Mouse (Mus musculus): ENCODE data around the gene Scaf11. TPM values are rescaled to one million over a fixed set of nuclear protein-coding genes. Genes with fewer than 3 reads are reported as not detected.
"Not testable (repeated sequence)": the region's sequence is repeated elsewhere in the genome, so short reads cannot be mapped to it uniquely, and the experiment has no call there.

Gene Scaf11
- total RNA-seq, 2 experiments from 2014 or later = 43.9 to 49.4 TPM

DNA sequence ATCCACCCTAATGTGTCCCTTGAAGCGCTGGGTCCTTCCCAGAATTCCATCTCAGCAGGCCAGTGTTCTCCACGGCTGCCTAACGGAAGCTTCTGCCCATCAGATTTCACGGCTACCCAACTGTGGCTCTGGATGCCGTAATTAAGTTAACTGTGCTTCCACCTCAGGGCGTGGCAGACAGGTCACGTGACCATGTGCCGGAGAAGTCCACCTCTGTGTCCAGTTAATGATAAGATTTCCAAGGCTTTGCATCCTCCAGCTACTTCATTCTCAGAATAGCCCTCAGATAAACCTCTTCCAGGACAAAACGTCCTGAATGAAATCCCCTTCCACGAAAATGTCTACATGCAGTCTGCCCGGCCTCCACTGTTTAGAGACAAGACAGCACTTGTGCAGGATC lies 4.4 kb upstream of the Scaf11 start:
- DNase-seq = peak in 1 of 2 experiments; percentile 35

DNA sequence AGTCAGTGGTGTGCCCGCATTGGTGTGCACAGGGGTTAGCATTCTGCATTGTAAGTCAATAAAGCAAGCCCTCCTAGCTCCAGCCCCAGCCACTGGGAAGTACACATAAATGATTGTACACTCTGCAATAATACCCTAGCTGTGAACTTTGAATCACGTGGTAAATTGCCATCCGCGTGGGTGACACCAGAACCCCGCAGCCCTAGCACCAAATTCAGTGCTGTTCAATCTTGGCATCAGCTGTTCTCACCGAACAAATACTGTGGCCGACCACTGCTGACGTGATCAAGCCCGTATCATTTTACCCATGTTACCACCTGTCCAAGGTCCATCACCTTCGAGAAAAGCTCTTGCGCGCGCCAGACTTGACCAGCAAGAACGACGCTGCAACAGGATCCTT lies 3.2 kb upstream of the Scaf11 start:
- no peak for DNase-seq

DNA sequence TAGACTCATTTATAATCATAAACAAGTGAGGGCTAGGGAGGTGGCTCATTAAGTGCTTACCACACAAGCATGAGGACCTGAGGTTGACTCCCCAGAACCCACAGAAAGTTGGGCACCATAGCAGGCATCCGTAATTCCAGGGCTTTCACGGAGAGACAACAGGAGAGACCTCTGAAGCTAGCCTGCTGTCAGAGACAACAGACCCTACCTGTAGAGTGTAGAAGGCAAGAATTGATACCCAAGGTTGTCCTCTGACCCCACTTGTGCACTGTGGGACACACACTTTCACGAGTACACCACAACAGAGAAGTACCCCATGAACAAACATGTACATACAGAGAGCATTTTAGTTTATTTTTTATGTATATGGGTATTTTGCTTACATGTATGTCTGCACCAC lies 2.0 kb upstream of the Scaf11 start:
- DNase-seq = no peak

DNA sequence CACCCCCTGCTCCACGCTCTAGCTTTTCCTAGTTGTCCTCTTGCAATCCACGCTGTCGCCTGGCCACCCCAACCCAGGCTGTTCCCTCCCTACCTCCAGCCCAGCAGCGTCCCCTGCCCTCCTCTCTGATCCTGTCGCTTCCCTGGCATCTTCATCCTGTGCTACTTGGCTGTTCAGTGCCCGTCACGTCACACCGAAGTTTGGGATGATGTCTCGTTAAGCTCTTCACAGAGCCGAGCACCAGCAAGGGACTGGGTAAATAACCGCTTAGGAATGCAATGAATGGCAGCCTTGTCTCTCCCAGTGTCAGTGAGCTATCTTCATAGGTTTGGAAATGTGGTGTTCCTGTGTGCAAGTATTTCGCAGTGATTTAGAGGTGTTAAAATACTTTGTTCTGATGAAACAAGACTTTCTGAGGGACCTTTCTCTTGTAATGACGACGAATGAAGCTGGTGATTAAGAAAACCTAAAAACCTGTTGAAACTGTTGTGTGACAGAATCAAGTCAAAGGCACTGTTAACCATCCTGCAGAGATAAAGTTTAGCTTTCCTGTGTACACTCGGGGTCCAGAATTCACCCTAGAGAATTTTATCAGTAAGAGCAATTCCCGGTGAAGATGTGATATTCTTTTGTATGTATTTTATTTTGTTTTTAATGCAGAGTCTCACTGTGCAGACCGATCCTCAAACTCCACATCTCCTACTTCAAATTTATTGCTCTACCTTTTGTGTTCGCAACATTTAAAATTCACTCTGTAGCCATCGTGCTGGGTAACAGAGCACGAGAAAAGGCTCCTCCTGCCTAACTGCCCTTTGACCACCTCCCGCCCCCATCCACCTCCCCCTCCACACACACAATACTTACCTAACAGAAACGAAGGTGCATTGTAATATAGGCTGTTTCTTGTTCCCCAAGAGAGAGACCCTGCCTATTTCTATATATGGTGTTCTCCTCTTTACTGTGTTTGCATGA lies 1.2 kb upstream of the Scaf11 start:
- no peak for DNase-seq

DNA sequence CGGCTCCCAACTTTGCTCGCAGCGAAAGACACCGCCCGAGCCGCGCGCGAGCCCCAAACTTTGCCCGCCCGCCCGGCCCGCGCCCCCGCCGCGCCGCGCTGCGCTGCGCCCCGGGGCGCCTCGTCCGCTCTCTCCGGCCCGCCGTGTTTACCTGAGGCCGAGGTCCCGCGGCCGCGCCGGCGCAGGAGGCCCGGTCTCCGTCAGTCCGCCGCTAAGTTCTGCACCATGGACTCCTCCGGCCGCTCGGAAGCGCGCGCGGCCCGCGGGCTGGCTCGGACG lies 253 bp downstream of the Scaf11 start:
- no peak for DNase-seq

DNA sequence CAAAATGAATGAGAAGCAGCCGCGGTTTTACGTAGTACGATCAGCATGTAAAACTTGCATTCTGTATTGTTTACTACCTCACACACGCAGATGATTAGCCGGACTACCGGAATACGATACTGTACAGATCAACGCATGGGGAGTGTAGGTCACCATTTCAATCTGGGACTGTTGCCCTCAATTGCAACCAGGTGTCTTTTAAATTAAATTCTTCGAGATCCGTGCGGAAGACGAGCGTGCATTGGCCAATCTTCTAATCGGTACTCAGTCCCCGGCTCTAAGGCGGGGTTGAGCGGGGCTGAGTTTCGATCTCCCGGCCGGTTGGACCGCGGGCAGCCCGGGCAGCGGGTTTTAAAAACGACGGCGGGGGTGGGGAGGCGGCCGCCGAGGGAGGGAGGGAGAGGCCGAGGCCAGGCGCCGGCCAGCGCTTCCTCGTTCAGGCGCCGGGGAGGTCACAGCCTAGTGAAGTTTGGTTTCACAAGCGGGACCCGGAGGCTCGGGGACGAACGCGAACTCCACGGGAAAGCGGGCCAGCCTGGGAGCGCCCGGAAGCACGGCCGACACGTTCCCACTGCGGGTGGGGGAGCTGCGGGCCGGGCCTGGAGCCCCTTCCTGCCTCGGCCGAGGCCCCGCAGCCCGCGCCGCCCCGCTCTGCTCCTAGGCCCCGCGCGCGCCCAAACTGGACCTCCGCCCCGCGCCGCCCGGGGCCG lies 747 bp downstream of the Scaf11 start:
- peak; percentile 78 to 82 for DNase-seq

DNA sequence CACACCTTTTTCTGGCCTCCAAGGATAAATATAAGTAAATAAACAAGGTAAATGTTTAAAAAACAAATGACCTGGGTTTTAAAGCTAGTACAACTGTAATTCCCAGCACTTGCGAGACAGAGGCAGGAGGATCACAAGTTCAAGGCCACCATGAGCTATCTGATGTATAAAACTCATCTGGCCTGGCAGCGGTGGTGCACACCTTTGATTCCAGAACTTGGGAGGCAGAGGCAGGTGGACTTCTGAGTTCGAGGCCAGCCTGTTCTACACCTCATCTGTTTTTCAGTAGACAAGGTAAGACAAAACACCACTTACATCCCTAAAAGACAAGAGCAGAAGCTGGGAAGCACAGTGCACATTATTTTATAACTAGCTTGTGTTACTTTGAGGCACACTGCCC lies 2.4 kb downstream of the Scaf11 start:
- no peak for DNase-seq

DNA sequence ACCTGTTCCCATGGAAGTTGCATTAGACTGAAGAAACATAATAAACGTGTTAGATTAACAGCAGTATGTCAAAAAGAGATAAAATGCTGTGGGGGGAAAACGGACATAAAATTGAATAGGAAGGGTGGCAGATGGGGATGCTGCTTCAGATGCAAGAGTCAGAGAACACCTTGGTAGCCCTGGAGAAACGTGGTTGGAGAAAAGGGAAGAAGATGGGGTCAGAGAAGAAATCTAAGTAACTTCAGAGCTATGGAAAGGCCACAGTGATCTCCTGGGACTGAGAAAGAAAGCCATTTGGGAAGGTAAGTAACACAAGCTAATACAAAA lies 3.3 kb downstream of the Scaf11 start:
- DNase-seq = no peak

DNA sequence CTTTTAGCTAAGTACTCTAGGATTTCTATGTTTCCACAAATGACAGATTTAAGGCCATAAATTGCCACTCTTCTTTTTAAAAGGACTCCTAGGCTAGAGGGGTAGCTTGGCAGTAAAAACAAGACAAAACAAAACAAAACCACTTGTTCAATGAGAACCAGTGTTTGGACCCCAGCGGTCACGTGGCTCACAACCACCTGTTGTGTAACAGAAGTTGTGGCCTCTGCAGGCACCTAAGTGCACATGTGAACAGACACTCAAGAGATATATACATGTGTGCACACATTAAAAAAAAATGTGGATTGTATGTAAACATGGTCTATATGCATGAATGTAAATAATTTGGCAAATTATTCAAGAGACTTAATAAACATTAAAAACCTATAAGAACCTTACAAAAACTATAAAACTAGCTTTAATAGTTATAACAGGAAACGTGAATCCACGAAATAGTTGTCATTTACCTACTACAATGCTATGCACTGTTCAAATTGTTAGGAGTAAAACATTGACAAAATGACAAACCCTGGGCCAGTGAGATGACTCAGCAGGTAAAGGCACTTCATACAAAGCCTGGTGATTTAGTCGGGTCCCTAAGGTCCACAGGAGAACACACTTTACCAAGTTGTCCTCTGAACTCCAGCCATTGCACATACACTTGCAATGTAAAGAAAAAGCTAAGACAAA lies 3.8 kb downstream of the Scaf11 start:
- no peak for DNase-seq

DNA sequence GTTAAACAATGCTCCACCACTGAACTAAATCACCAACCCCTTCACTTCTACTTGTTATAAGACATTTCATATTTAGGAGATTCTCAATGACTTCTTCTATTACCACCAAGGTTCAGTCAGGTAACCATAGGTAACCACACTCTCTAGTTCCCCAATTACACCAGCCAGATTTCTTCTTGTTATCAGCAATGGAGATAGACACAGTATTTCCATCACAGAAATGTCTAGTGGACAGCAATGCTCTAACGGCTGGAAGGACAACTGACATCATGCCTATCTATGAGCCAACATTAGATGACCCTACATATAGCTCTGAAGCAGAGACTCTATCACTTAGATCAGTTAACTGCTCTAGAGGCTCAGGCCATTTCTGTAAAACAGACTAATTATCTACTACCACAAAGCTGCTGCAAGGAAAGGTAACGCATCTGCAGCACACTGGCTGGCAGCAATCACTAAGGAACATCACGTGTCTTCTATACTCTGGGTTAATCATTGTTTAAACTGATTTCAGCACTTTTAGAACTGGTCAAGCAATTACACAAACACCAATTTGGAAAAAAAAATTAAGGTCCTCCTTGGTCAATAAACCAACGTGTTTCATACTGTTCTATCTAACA lies 4.9 kb downstream of the Scaf11 start:
- DNase-seq = no peak

DNA sequence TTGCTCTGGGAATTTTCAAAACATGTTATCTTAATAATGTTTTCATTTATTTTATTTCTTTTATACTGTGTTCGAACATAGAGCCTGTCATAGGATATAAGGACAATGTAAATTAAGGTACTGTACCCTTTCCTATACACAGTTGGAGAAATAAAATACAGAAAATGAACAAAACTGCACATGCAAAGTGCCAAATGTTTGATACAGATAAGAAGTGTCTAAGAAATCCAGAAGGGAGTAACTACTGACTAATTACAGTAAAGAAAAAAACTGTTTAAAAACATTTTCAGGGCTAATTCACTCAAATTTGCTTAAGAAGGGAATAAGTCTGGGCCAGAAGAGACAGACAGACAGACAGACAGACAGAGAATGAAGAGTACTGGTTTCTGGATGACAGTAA lies 7.3 kb downstream of the Scaf11 start:
- DNase-seq = no peak

DNA sequence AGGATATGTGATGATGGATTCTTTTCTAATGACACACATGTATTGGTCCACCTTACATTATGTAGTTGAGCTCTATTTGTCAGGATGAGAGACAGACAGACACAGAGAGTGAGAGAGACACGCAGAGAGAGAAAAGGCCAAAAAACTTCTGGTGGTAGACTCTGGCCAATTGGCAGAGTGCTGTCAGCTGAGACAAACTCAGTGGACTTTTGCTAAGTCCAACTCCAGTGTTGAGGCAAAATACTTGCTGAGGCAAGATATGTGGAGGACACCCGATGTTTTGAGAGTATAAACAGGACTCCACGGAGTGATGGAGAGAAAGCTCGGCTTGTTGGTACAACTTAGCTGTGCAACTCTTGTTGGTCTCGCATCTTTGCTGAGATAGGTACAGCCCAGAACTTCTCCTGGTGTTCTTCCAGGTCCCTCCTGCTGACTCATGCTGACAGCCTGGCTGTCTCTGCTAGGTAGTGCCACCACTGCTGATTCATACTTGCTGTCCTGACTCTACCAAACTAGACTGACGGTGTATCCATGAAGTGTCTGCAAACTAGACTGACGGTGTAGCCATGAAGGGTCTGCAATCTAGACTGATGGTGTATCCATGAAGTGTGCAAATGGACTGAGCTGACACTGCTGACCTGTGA lies 11.9 kb downstream of the Scaf11 start:
- peak; percentile 23 to 39 for DNase-seq

DNA sequence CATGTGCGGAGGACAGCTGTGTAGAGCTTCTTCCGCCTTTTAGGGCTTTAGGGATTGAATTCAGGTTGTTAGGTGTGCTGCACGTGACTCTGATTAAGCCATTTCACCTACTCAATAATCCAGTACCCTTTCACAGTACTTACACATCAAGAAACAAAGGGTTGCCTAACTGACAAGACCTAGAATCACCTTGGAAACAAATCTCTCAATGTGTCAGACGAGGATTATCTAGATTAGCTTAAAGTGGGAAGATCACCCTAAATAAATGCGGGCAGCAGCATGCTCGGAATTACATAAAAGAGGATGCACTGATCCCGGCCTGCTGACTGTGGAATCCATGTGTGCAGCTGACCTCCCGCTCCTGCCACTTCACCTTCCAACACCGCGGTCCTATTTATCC lies 13.9 kb downstream of the Scaf11 start:
- no peak for DNase-seq

DNA sequence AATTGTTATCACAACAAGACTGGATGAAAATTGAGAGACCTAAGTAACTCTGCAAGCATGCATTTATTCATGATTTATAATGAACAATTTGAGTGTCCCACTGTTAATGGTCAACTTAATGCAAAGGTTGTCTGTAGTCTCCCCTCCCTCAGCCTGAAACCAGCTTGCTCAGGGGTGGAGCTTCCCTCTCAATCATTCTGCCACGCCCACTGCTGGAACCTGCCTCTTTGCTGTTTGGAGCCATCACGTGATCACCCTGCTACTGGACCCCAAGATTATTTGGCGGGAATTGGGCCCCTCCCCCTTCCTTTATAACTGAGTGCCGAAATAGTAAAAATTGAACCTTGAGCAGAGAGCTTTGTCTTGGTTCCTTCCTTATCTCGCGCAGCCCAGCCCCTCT lies 19.2 kb downstream of the Scaf11 start:
- not testable (repeated sequence) for DNase-seq

DNA sequence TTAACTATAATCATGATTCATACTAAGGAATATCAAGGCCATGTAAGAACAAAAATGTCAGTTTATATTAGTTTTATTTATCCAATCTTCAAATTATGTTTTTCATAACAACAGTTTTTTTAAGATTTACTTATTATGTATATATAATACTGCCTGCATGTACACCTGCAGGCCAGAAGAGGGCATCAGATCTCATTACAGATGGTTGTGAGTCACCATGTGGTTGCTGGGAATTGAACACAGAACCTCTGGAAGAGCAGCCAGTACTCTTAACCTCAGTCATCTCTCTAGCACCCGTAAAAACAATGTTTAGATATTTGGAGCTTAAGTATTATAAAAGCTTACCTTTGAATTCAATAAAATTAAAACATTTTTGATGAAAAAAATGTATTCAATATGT lies 26.4 kb downstream of the Scaf11 start:
- DNase-seq = no peak

DNA sequence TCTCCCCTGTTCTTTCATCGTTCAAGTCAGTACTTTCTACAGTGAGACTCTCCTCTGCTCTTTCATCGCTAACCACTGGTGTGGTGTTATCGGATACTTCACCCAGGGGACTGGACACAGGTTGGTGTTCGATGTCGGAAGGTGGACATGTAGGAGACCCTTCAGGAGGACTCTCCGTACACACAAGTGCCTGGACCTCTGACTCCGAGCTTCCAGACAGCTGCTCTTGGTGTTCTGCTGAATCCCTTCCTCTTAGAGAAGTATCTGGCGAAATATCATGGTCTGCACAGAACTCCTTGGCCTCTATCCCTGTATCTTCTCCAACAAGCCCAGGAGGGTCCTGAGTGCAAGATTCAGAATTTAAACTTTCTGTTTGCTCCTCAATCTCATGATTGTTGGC lies 40.7 kb downstream of the Scaf11 start:
- DNase-seq = no peak

DNA sequence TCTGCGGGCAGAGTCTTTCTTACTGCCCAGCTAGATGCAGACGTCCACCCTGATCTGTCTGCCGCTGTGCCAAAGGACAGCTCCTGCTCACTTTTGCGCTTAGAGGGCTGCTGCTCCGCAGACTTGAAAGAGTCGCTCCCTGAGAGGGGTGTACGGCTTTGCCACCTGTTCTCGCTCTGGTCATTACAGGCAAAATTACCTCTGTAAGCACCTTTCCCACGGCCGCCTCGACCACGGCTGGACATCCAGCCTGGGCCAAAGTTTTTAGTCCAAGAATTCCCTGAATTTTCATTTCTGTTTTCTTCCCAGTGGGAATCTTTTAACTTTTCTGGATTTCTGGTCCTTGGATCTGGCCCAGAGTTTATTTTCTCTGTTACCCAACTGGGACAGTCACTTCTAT lies 42.5 kb downstream of the Scaf11 start:
- peak; percentile 39 to 42 for DNase-seq

DNA sequence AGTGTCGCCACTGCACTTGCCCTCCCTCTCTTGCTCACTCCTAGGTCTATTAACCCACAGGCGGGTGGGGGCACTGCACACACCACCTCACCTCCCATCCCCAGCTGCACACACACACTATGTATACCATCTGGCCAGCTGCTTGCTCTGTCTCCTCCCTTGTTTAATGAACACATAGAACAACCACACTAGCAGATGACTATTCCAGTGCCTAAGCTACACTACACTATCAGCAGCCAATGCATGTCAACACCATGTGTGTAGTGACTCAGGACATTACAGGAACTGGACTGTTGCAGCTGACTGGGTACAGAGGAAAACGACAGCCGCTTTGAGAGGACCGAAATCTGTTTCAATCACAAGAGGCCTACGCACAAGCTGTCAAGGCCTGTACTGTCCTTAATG lies 51.9 kb downstream of the Scaf11 start:
- DNase-seq = no peak

DNA sequence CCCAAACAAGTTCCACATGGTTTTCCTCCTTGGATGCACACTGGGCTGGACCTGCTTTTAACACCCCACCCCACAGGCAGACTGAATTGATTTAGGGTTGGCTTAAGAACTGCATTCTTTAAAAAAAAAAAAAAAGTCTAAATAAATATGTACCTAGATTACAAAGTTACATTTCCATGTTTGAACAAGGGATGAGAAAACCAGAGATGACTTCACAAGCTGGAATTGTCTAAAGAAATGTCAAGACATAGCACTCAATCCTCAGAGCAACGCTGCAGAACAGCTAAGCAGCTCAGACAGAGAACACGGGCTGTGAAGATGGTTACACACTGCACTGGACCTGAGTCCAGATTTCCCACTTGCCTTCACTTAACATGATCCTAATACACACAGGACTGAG lies 53.5 kb downstream of the Scaf11 start:
- DNase-seq = no peak

DNA sequence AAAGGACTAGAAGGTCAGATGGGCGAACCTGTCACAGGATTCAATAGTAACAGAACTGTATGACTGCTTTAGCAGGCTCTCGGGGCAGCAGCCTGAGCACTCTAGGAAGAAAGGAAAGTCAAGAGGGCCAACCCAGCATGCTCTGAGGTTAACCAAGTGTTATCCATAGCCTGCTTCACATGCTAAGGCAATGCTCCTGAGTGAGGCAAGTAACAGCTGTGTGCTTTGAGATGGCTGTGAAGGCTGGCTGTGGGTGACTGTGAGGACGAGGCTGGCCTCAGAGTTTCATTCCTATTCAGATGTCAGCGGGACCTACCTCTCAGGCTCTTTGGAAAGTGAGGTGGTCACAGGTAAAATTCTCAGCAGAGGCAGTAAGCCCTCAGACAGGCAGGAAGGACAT lies 54.4 kb downstream of the Scaf11 start:
- DNase-seq = no peak

DNA sequence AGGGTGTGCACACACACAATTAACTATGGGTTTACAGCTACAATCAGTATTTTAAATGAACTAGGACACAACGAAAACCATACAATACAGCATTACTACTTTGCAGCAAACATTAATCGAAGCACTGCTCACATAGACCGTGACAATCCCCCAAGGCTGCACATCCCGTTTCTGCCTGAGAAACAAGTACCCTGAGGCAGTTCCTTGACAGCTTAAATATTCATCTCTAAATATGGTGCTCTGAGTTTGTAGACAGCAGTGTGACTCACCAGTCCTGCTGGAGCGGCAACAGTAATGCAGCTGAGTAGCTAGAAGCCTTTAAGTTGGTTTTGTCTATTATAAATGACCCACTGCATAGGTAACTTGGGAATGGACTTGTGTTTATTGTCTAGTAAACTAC lies 55.1 kb downstream of the Scaf11 start:
- DNase-seq = no peak

DNA sequence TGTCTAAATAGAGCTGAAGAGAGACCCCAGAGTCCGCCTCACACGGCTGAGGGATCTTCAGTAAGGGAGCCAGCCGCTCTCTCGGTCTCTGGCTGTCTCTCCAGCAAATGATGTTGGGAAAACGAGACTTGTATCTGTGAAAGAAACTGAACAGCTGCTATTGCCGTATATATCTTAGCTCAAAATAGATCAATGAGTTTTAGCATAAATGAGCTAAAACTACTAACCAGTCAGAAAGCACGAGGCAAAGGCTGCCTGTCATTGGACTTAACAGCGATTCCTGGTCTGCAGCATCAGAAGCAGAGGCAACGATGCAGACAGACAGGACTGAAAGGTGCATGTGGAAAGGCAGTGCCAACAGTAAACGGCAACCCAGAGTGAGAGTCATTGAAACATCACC lies 62.3 kb downstream of the Scaf11 start:
- no peak for DNase-seq
